ENCODE assay signal across 19 mouse cellular contexts in the genomic region with DNA sequence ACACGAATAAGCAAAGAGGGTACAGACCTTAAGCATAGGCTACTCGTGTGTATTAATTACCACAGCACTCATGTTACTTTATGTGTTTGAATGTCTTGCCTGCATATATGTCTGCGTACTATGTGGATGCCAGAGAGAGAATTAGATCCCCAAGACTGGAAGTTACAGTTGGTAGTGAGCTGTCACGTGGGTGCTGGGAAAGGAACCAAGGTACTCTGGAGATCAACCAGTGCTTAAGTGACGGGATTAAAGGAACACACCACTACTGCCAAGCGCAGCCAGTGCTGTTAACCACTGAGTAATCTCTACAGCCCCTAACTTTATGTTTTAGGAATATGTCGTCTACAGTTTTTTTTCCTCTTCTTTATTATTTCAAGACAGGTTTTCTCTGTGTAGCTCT. TPM values are rescaled to one million over a fixed set of nuclear protein-coding genes. Genes with fewer than 3 reads are reported as not detected.
"Had no signal": no experiment of that assay in that cellular context is flagged by ENCODE, and none has a peak within 500 bp of the region (broad histone marks: within the 10 kb centered on the region; RNA-seq: fewer than 3 reads in every experiment).

No protein-coding gene starts in this region.

- H3K9ac ChIP-seq: lung, embryonic 15.5 days; midbrain, embryonic 13.5 days; midbrain, embryonic 15.5 days; neural tube, embryonic 12.5 days; stomach, embryonic 15.5 days had no signal

- ATAC-seq: lung, postnatal 0 days; midbrain, embryonic 13.5 days; midbrain, embryonic 15.5 days had no signal

- H3K4me3 ChIP-seq: lung, embryonic 15.5 days; megakaryocyte, embryonic 14.5 days; midbrain, embryonic 13.5 days; midbrain, embryonic 15.5 days; neural tube, embryonic 12.5 days; stomach, embryonic 15.5 days had no signal

- H3K9me3 ChIP-seq: lung, embryonic 15.5 days; megakaryocyte, embryonic 14.5 days; midbrain, embryonic 13.5 days; midbrain, embryonic 15.5 days; neural tube, embryonic 12.5 days; stomach, embryonic 15.5 days had no signal

- DNase-seq: lung, postnatal 14 days; lung, postnatal 36 days; right cerebral cortex, postnatal 14 days; thymus, adult 2 months; thymus, postnatal 25 days; thymus, postnatal 4 days had no signal

- H3K27ac ChIP-seq: lung, embryonic 15.5 days; macrophage; midbrain, embryonic 13.5 days; midbrain, embryonic 15.5 days; neural tube, embryonic 12.5 days; stomach, embryonic 15.5 days; stomach, postnatal 0 days had no signal

- H3K4me1 ChIP-seq: lung, embryonic 15.5 days; megakaryocyte, embryonic 14.5 days; midbrain, embryonic 13.5 days; midbrain, embryonic 15.5 days; neural tube, embryonic 12.5 days; stomach, embryonic 15.5 days had no signal

- H3K4me2 ChIP-seq: lung, embryonic 15.5 days; midbrain, embryonic 11.5 days; midbrain, embryonic 13.5 days; midbrain, embryonic 15.5 days; neural tube, embryonic 12.5 days; stomach, embryonic 15.5 days had no signal

- H3K36me3 ChIP-seq: midbrain, embryonic 15.5 days had no signal

- H3K27me3 ChIP-seq: lung, embryonic 15.5 days; megakaryocyte, embryonic 14.5 days; midbrain, embryonic 13.5 days; midbrain, embryonic 15.5 days; neural tube, embryonic 12.5 days; stomach, embryonic 15.5 days had no signal

RNA-seq across cellular contexts. Expression of gene Gjd3, which starts 13.2 kb away (rescaled TPM):
- total RNA-seq: megakaryocyte progenitor cell, adult 5-6 weeks; monocyte, adult 5-6 weeks; neutrophil, adult 5-6 weeks had no signal
- polyA plus RNA-seq: macrophage; midbrain, embryonic 11.5 days had no signal
